Mouse (Mus musculus): Measurements from ENCODE around the gene Cracr2b. TPM values are rescaled to one million over a fixed set of nuclear protein-coding genes. Genes with fewer than 3 reads are reported as not detected.
A peak's percentile ranks its signal among the peaks of the same experiment; 100 is the strongest.

Cracr2b gene
- total and polyA plus RNA-seq, 2 experiments from 2014 or later = 6.7 to 7.2 TPM

- 90% methylated on average over 18 of the region's 18 CpGs for WGBS
- ATAC-seq = no peak
- H3K36me3 ChIP-seq (ENCODE audit: insufficient read depth) = peaks cover 23% of the 10 kb centered on the region
These were observed 9.2 kb downstream of the Cracr2b start for GRCm38 (mm10) chr7:141469901-141470636.

GRCm38 (mm10) chr7:141470637-141470944 lies 9.7 kb downstream of the Cracr2b start:
- no peaks in the 10 kb centered on the region for H3K9me3 ChIP-seq (ENCODE audit: low read length)
- peaks cover 23% of the 10 kb centered on the region for H3K36me3 ChIP-seq (ENCODE audit: insufficient read depth)
- H3K4me2 ChIP-seq (ENCODE audit: low read depth) = no peak overlapping the region
- H3K27me3 ChIP-seq (ENCODE audit: insufficient read depth, low read length) = peaks cover 7% of the 10 kb centered on the region
- ATAC-seq (no peak), DNase-seq (no peak)
- H3K27ac ChIP-seq (ENCODE audit: low read depth, low read length) = no peak overlapping the region
- no peak for TF ChIP-seq CTCF (IDR thresholded peaks at IDR 0.05; ENCODE audit: low read depth)
- H3K4me3 ChIP-seq (ENCODE audit: low read depth, low read length) = no peak overlapping the region
- 94% methylated on average over 10 of the region's 10 CpGs for WGBS
- no peak overlapping the region for H3K9ac ChIP-seq
- H3K4me1 ChIP-seq (ENCODE audit: insufficient read depth) = peaks cover 28% of the 10 kb centered on the region

More at GRCm38 (mm10) chr7:141469901-141470636, 9.2 kb downstream of the Cracr2b start:
- H3K27ac ChIP-seq (ENCODE audit: low read depth, low read length) = peak overlapping the region; percentile 9; the same call in 1 of the 2 replicates
- no peak for DNase-seq
- no peaks in the 10 kb centered on the region for H3K9me3 ChIP-seq (ENCODE audit: low read length)
- H3K27me3 ChIP-seq (ENCODE audit: insufficient read depth, low read length) = peaks cover 12% of the 10 kb centered on the region
- H3K4me3 ChIP-seq (ENCODE audit: low read depth, low read length) = no peak overlapping the region
- no peak overlapping the region for H3K9ac ChIP-seq
- peak overlapping the region; percentile 72; the same call in 1 of the 2 replicates for H3K4me2 ChIP-seq (ENCODE audit: low read depth)
- no peak for TF ChIP-seq CTCF (IDR thresholded peaks at IDR 0.05; ENCODE audit: low read depth)
- H3K4me1 ChIP-seq (ENCODE audit: insufficient read depth) = peaks cover 28% of the 10 kb centered on the region

GRCm38 (mm10) chr7:141471236-141471635 lies 10.3 kb downstream of the Cracr2b start:
- ATAC-seq (no peak), DNase-seq (no peak)
- no peak overlapping the region for H3K9ac ChIP-seq
- H3K27ac ChIP-seq (ENCODE audit: low read depth, low read length) = no peak overlapping the region
- no peak overlapping the region for H3K4me2 ChIP-seq (ENCODE audit: low read depth)
- TF ChIP-seq CTCF (IDR thresholded peaks at IDR 0.05; ENCODE audit: low read depth) = no peak
- peaks cover 23% of the 10 kb centered on the region for H3K36me3 ChIP-seq (ENCODE audit: insufficient read depth)
- H3K27me3 ChIP-seq (ENCODE audit: insufficient read depth, low read length) = peaks cover under 1% of the 10 kb centered on the region; the same call in 1 of the 2 replicates
- H3K4me1 ChIP-seq (ENCODE audit: insufficient read depth) = peaks cover 28% of the 10 kb centered on the region
- H3K9me3 ChIP-seq (ENCODE audit: low read length) = no peaks in the 10 kb centered on the region
- 88% methylated on average over 1 of the region's 1 CpGs for WGBS
- no peak overlapping the region for H3K4me3 ChIP-seq (ENCODE audit: low read depth, low read length)

- no peaks in the 10 kb centered on the region for H3K27me3 ChIP-seq (ENCODE audit: insufficient read depth, low read length)
- TF ChIP-seq CTCF (IDR thresholded peaks at IDR 0.05; ENCODE audit: low read depth) = no peak
- WGBS = 82% methylated on average over 6 of the region's 6 CpGs
- H3K9ac ChIP-seq = no peak overlapping the region
- H3K36me3 ChIP-seq (ENCODE audit: insufficient read depth) = peaks cover 23% of the 10 kb centered on the region
- no peak overlapping the region for H3K27ac ChIP-seq (ENCODE audit: low read depth, low read length)
- H3K9me3 ChIP-seq (ENCODE audit: low read length) = no peaks in the 10 kb centered on the region
- DNase-seq (no peak), ATAC-seq (no peak)
- peaks cover 23% of the 10 kb centered on the region for H3K4me1 ChIP-seq (ENCODE audit: insufficient read depth)
- H3K4me2 ChIP-seq (ENCODE audit: low read depth) = no peak overlapping the region
- no peak overlapping the region for H3K4me3 ChIP-seq (ENCODE audit: low read depth, low read length)
These were observed 11.3 kb downstream of the Cracr2b start for GRCm38 (mm10) chr7:141472226-141472625.

GRCm38 (mm10) chr7:141472763-141473162 lies 11.9 kb downstream of the Cracr2b start:
- Histone ChIP-seq H3K4me2 (ENCODE audit: low read depth) (no peak overlapping the region), H3K9ac (no peak overlapping the region), H3K9me3 (ENCODE audit: low read length) (no peaks in the 10 kb centered on the region), H3K27ac (ENCODE audit: low read depth, low read length) (no peak overlapping the region), H3K27me3 (ENCODE audit: insufficient read depth, low read length) (no peaks in the 10 kb centered on the region), H3K36me3 (ENCODE audit: insufficient read depth) (peaks cover 23% of the 10 kb centered on the region), H3K4me1 (ENCODE audit: insufficient read depth) (peaks cover 22% of the 10 kb centered on the region), H3K4me3 (ENCODE audit: low read depth, low read length) (no peak overlapping the region)
- 88% methylated on average over 6 of the region's 6 CpGs for WGBS
- ATAC-seq (no peak), DNase-seq (no peak)
- TF ChIP-seq CTCF (IDR thresholded peaks at IDR 0.05; ENCODE audit: low read depth) = no peak

GRCm38 (mm10) chr7:141474160-141474559 lies 13.3 kb downstream of the Cracr2b start:
- Histone ChIP-seq H3K36me3 (ENCODE audit: insufficient read depth) (peaks cover 23% of the 10 kb centered on the region), H3K27ac (ENCODE audit: low read depth, low read length) (no peak overlapping the region), H3K9me3 (ENCODE audit: low read length) (no peaks in the 10 kb centered on the region), H3K4me3 (ENCODE audit: low read depth, low read length) (peak overlapping the region; percentile 69), H3K4me2 (ENCODE audit: low read depth) (peak overlapping the region; percentile 71), H3K4me1 (ENCODE audit: insufficient read depth) (peaks cover 12% of the 10 kb centered on the region), H3K27me3 (ENCODE audit: insufficient read depth, low read length) (no peaks in the 10 kb centered on the region), H3K9ac (peak overlapping the region; percentile 91)
- TF ChIP-seq CTCF (IDR thresholded peaks at IDR 0.05; ENCODE audit: low read depth) = no peak
- WGBS = 9% methylated on average over 5 of the region's 5 CpGs
- DNase-seq = no peak
- ATAC-seq = no peak

- ATAC-seq = peak; percentile 93
- TF ChIP-seq CTCF (IDR thresholded peaks at IDR 0.05; ENCODE audit: low read depth) = peak; percentile 33; the same call in 1 of the 2 replicates
- peak; percentile 91 for DNase-seq
- H3K4me3 ChIP-seq (ENCODE audit: low read depth, low read length) = peak within 1 kb of the TSS; percentile 69
- peak within 1 kb of the TSS; percentile 71 for H3K4me2 ChIP-seq (ENCODE audit: low read depth)
- peak within 1 kb of the TSS; percentile 91 for H3K9ac ChIP-seq
- H3K4me1 ChIP-seq (ENCODE audit: insufficient read depth) = peaks cover 9% of the 10 kb centered on the region
- peak within 1 kb of the TSS; percentile 83 for H3K27ac ChIP-seq (ENCODE audit: low read depth, low read length)
- H3K27me3 ChIP-seq (ENCODE audit: insufficient read depth, low read length) = no peaks in the 10 kb centered on the region
- WGBS = 1% methylated on average over 86 of the region's 87 CpGs
- H3K36me3 ChIP-seq (ENCODE audit: insufficient read depth) = peaks cover 17% of the 10 kb centered on the region
- H3K9me3 ChIP-seq (ENCODE audit: low read length) = no peaks in the 10 kb centered on the region
These were observed 14.3 kb downstream of the Cracr2b start, which contains the start of the genes Polr2l and Tspan4 for GRCm38 (mm10) chr7:141475011-141475804. Polr2l (minus strand) TSS chr7:141475132. Tspan4 (plus strand) TSS chr7:141475240.
